Mouse (Mus musculus) bone marrow macrophage, adult 2 months (primary cell): Measurements from ENCODE around the gene C2cd2l.

Source experiments
- CTCF ChIP-seq: IDR thresholded peaks from 2 replicates; pipeline ENCODE4 v1.5.1; 2012; ENCODE audit warnings: low read depth, mild to moderate bottlenecking, low read length, moderate library complexity
- POLR2A ChIP-seq: IDR thresholded peaks from 2 replicates; pipeline ENCODE4 v1.6.1; 2012; ENCODE audit warnings: mild to moderate bottlenecking, low read depth, low read length, borderline replicate concordance

DNA sequence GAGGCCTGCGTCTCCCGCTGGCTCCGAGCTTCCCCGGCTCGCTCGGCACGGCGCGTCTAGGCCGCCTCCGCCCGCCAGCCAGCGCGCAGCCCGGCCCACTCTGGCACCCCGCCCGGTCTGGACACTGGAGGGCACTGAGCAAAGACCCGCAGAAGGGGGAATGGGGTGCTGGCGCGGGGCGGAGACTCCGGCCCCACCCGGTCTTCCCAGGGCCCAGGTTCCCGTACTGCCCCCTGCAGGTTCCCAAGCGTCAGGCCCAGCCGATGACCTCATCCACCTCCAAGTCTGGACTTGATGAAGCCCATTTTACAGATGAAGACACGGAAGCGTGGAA, 52.1 kb downstream of the C2cd2l start:
- TF ChIP-seq CTCF (peak; percentile 15; the same call in 1 of the 2 replicates), POLR2A (no peak)
